Mouse (Mus musculus) embryonic fibroblast, embryonic 13.5 days (primary cell): ENCODE results near the gene Rab8b. TPM values are rescaled to one million over a fixed set of nuclear protein-coding genes. Genes with fewer than 3 reads are reported as not detected.

Experiments
- H3K27ac ChIP-seq: 2 replicates; pipeline ENCODE4 v1.5.1; 2012; ENCODE audit warnings: low read length, control low read depth, inconsistent platforms; ENCODE audit not compliant: insufficient read depth
- H3K4me1 ChIP-seq: 2 replicates; pipeline ENCODE4 v1.6.1; 2011; ENCODE audit warnings: low read length; ENCODE audit not compliant: control insufficient read depth, insufficient read depth
- H3K4me3 ChIP-seq: 2 replicates; pipeline ENCODE4 v1.5.1; 2011; ENCODE audit warnings: mild to moderate bottlenecking, control low read depth, low read length; ENCODE audit not compliant: insufficient read depth
- CTCF ChIP-seq: IDR thresholded peaks from 2 replicates; pipeline ENCODE4 v1.5.1; 2011; ENCODE audit warnings: mild to moderate bottlenecking, control low read depth, low read length, moderate library complexity, borderline replicate concordance; ENCODE audit not compliant: insufficient read depth
- POLR2A ChIP-seq: IDR thresholded peaks from 2 replicates; pipeline ENCODE4 v1.6.1; 2011; ENCODE audit warnings: low read depth, mild to moderate bottlenecking, control low read depth, low read length, moderate library complexity
- polyA plus RNA-seq: library from polyadenylated mRNA; stranded (reverse); fragments of >200 nt; gene quantifications from 2 replicates; pipeline ENCODE4 v1.2.4, GENCODE M21; 2011; ENCODE audit warnings: low read depth; ENCODE audit not compliant: missing spikeins, insufficient read length

The Rab8b gene
- 31.9 and 32.5 TPM in 2 replicates for polyA plus RNA-seq

- TF ChIP-seq POLR2A (peak; percentile 90), CTCF (no peak)
- Histone ChIP-seq H3K4me1 (peaks cover 10% of the 10 kb centered on the region), H3K4me3 (peak within 1 kb of the TSS; percentile 71), H3K27ac (peak within 1 kb of the TSS; percentile 78)
These were observed at the start of gene Rab8b for GRCm38 (mm10) chr9:66919382-66919971. Gene Rab8b, minus strand, starts transcription at chr9:66919687.

- Histone ChIP-seq H3K4me3 (no peak overlapping the region), H3K27ac (no peak overlapping the region), H3K4me1 (no peaks in the 10 kb centered on the region)
- TF ChIP-seq CTCF, result no peak
- TF ChIP-seq POLR2A, result no peak
These were observed 48.0 kb upstream of the Rab8b start for GRCm38 (mm10) chr9:66967492-66967891.

- TF ChIP-seq CTCF, result no peak
- no peak for TF ChIP-seq POLR2A
- Histone ChIP-seq H3K4me1 (no peaks in the 10 kb centered on the region), H3K4me3 (no peak overlapping the region), H3K27ac (no peak overlapping the region)
These were observed 42.0 kb upstream of the Rab8b start for GRCm38 (mm10) chr9:66961478-66961877.

- TF ChIP-seq POLR2A (no peak), CTCF (no peak)
- H3K27ac ChIP-seq, result no peak overlapping the region
- H3K4me1 ChIP-seq, result no peaks in the 10 kb centered on the region
- no peak overlapping the region for H3K4me3 ChIP-seq
These were observed 38.0 kb upstream of the Rab8b start for GRCm38 (mm10) chr9:66957451-66957850.

GRCm38 (mm10) chr9:66952886-66953285 lies 33.4 kb upstream of the Rab8b start:
- no peak for TF ChIP-seq CTCF
- TF ChIP-seq POLR2A, result no peak
- H3K4me3 ChIP-seq, result no peak overlapping the region
- H3K4me1 ChIP-seq, result no peaks in the 10 kb centered on the region
- no peak overlapping the region; the same call in 1 of the 2 replicates for H3K27ac ChIP-seq

- H3K4me1 ChIP-seq, result no peaks in the 10 kb centered on the region
- no peak overlapping the region for H3K27ac ChIP-seq
- H3K4me3 ChIP-seq, result no peak overlapping the region
- no peak for TF ChIP-seq CTCF
- TF ChIP-seq POLR2A, result no peak
These were observed 32.8 kb upstream of the Rab8b start for GRCm38 (mm10) chr9:66952321-66952720.

- H3K4me1 ChIP-seq, result no peaks in the 10 kb centered on the region
- no peak for TF ChIP-seq POLR2A
- no peak for TF ChIP-seq CTCF
- H3K4me3 ChIP-seq, result no peak overlapping the region
- no peak overlapping the region for H3K27ac ChIP-seq
These were observed 29.0 kb upstream of the Rab8b start for GRCm38 (mm10) chr9:66948536-66948935.

- peak within 1 kb of the TSS; percentile 93 for H3K4me3 ChIP-seq
These were observed 26.5 kb upstream of the Rab8b start, which contains the start of gene Rps27l for GRCm38 (mm10) chr9:66945647-66946641. Gene Rps27l, plus strand, starts transcription at chr9:66946086.

GRCm38 (mm10) chr9:66945161-66945560 lies 25.7 kb upstream of the Rab8b start:
- TF ChIP-seq POLR2A (no peak), CTCF (no peak)
- Histone ChIP-seq H3K4me1 (peaks cover 3% of the 10 kb centered on the region; the same call in 1 of the 2 replicates), H3K4me3 (peak overlapping the region; percentile 31), H3K27ac (peak overlapping the region; percentile 91)

More at GRCm38 (mm10) chr9:66945647-66946641, 26.5 kb upstream of the Rab8b start, which contains the start of gene Rps27l:
- peak; percentile 90 for TF ChIP-seq POLR2A
- TF ChIP-seq CTCF, result no peak
- Histone ChIP-seq H3K4me1 (peaks cover 1% of the 10 kb centered on the region; the same call in 1 of the 2 replicates), H3K27ac (peak within 1 kb of the TSS; percentile 93)
